Mouse (Mus musculus): ENCODE measurements around the gene Glod4. TPM values are rescaled to one million over a fixed set of nuclear protein-coding genes. Genes with fewer than 3 reads are reported as not detected.
"Not testable (repeated sequence)": the region's sequence is repeated elsewhere in the genome, so short reads cannot be mapped to it uniquely, and the experiment has no call there.

Glod4 gene
- total RNA-seq, 2 experiments from 2014 or later: 83.9 to 156 TPM

GRCm38 (mm10) chr11:76211595-76211994, 31.9 kb downstream of the Glod4 start:
- ATAC-seq (replicated peaks; ENCODE audit: poor library complexity): not testable (repeated sequence)

- ATAC-seq (replicated peaks; ENCODE audit: poor library complexity): no peak
These were observed 33.1 kb downstream of the Glod4 start for GRCm38 (mm10) chr11:76210228-76210985.

- no peak for ATAC-seq (replicated peaks; ENCODE audit: poor library complexity)
These were observed 36.7 kb downstream of the Glod4 start for GRCm38 (mm10) chr11:76206793-76207192.

GRCm38 (mm10) chr11:76201761-76202674, 41.5 kb downstream of the Glod4 start:
- peak; percentile 89 for ATAC-seq (replicated peaks; ENCODE audit: poor library complexity)

GRCm38 (mm10) chr11:76196977-76197469, 46.5 kb downstream of the Glod4 start:
- ATAC-seq (replicated peaks; ENCODE audit: poor library complexity): no peak

- ATAC-seq (replicated peaks; ENCODE audit: poor library complexity): no peak
These were observed 47.1 kb downstream of the Glod4 start for GRCm38 (mm10) chr11:76196275-76196976.

- 0 out of 2 replicates have a peak, but pooled peaks have one; percentile 26 for ATAC-seq (replicated peaks; ENCODE audit: poor library complexity)
These were observed 56.6 kb downstream of the Glod4 start for GRCm38 (mm10) chr11:76186908-76187307.

- ATAC-seq (replicated peaks; ENCODE audit: poor library complexity): no peak
These were observed 59.8 kb downstream of the Glod4 start for GRCm38 (mm10) chr11:76183745-76184144.

GRCm38 (mm10) chr11:76180146-76180540, 63.4 kb downstream of the Glod4 start:
- ATAC-seq (replicated peaks; ENCODE audit: poor library complexity): no peak

- ATAC-seq (replicated peaks; ENCODE audit: poor library complexity): peak; percentile 91
These were observed 63.9 kb downstream of the Glod4 start, which contains the start of the genes Vps53 and Fam57a for GRCm38 (mm10) chr11:76179495-76180145. Gene Vps53, minus strand, starts transcription at chr11:76179647. Gene Fam57a, plus strand, starts transcription at chr11:76179671.

GRCm38 (mm10) chr11:76178726-76179494, 64.6 kb downstream of the Glod4 start:
- ATAC-seq (replicated peaks; ENCODE audit: poor library complexity): peak; percentile 58

GRCm38 (mm10) chr11:76170207-76170606, 73.3 kb downstream of the Glod4 start:
- ATAC-seq (replicated peaks; ENCODE audit: poor library complexity): no peak

GRCm38 (mm10) chr11:76168976-76169375, 74.5 kb downstream of the Glod4 start:
- ATAC-seq (replicated peaks; ENCODE audit: poor library complexity): no peak

GRCm38 (mm10) chr11:76167079-76167765, 76.3 kb downstream of the Glod4 start:
- ATAC-seq (replicated peaks; ENCODE audit: poor library complexity): peak; percentile 90

GRCm38 (mm10) chr11:76166657-76167056, 76.9 kb downstream of the Glod4 start:
- ATAC-seq (replicated peaks; ENCODE audit: poor library complexity): peak; percentile 54

GRCm38 (mm10) chr11:76160251-76160650, 83.3 kb downstream of the Glod4 start:
- ATAC-seq (replicated peaks; ENCODE audit: poor library complexity): no peak

GRCm38 (mm10) chr11:76158375-76158774, 85.2 kb downstream of the Glod4 start:
- ATAC-seq (replicated peaks; ENCODE audit: poor library complexity): no peak

- no peak for ATAC-seq (replicated peaks; ENCODE audit: poor library complexity)
These were observed 88.7 kb downstream of the Glod4 start for GRCm38 (mm10) chr11:76154861-76155260.

GRCm38 (mm10) chr11:76154200-76154599, 89.3 kb downstream of the Glod4 start:
- ATAC-seq (replicated peaks; ENCODE audit: poor library complexity): 0 out of 2 replicates have a peak, but pooled peaks have one; percentile 20
